Mouse (Mus musculus): Measurements from ENCODE around the gene Ros1.

Ros1 gene

GRCm38 (mm10) chr10:52159704-52160103 is 35.3 kb downstream of the Ros1 start:
- no peak for DNase-seq (ENCODE audit: low read depth)

GRCm38 (mm10) chr10:52133354-52134074 is 61.5 kb downstream of the Ros1 start:
- no peak for DNase-seq (ENCODE audit: low read depth)

GRCm38 (mm10) chr10:52130762-52131161 is 64.3 kb downstream of the Ros1 start:
- DNase-seq (ENCODE audit: low read depth), result no peak

GRCm38 (mm10) chr10:52128874-52129412 is 66.1 kb downstream of the Ros1 start:
- DNase-seq (ENCODE audit: low read depth), result no peak

- DNase-seq (ENCODE audit: low read depth), result peak; percentile 8
Observed at GRCm38 (mm10) chr10:52106164-52106757, 88.8 kb downstream of the Ros1 start.

- no peak for DNase-seq (ENCODE audit: low read depth)
Observed at GRCm38 (mm10) chr10:52101273-52101672, 93.8 kb downstream of the Ros1 start.

- no peak for DNase-seq (ENCODE audit: low read depth)
Observed at GRCm38 (mm10) chr10:52092181-52092580, 102.9 kb downstream of the Ros1 start.

- DNase-seq (ENCODE audit: low read depth), result no peak
Observed at GRCm38 (mm10) chr10:52086681-52087080, 108.4 kb downstream of the Ros1 start.

GRCm38 (mm10) chr10:52072482-52072881 is 122.6 kb downstream of the Ros1 start:
- DNase-seq (ENCODE audit: low read depth), result peak; percentile 34

- no peak for DNase-seq (ENCODE audit: low read depth)
Observed at GRCm38 (mm10) chr10:52048287-52048686, 146.8 kb downstream of the Ros1 start.

GRCm38 (mm10) chr10:52043086-52043485 is 152.0 kb downstream of the Ros1 start:
- no peak for DNase-seq (ENCODE audit: low read depth)

GRCm38 (mm10) chr10:52039392-52039791 is 155.7 kb downstream of the Ros1 start:
- no peak for DNase-seq (ENCODE audit: low read depth)

GRCm38 (mm10) chr10:52033729-52034128 is 161.3 kb downstream of the Ros1 start:
- DNase-seq (ENCODE audit: low read depth), result no peak

- DNase-seq (ENCODE audit: low read depth), result no peak
Observed at GRCm38 (mm10) chr10:52029421-52030080, 165.5 kb downstream of the Ros1 start.

GRCm38 (mm10) chr10:52028561-52029370 is 166.3 kb downstream of the Ros1 start:
- DNase-seq (ENCODE audit: low read depth), result no peak

GRCm38 (mm10) chr10:52027161-52028035 is 167.6 kb downstream of the Ros1 start:
- no peak for DNase-seq (ENCODE audit: low read depth)

- no peak for DNase-seq (ENCODE audit: low read depth)
Observed at GRCm38 (mm10) chr10:52025821-52026220, 169.2 kb downstream of the Ros1 start.

- no peak for DNase-seq (ENCODE audit: low read depth)
Observed at GRCm38 (mm10) chr10:52025291-52025690, 169.8 kb downstream of the Ros1 start.

- DNase-seq (ENCODE audit: low read depth), result no peak
Observed at GRCm38 (mm10) chr10:52024053-52024410, 171.0 kb downstream of the Ros1 start.

GRCm38 (mm10) chr10:52023213-52024052 is 171.6 kb downstream of the Ros1 start:
- no peak for DNase-seq (ENCODE audit: low read depth)

All from fibroblast of lung, adult 2 months (primary cell).